Mouse (Mus musculus): ENCODE measurements around the gene Alk. TPM values are rescaled to one million over a fixed set of nuclear protein-coding genes. Genes with fewer than 3 reads are reported as not detected.
A peak's percentile ranks its signal among the peaks of the same experiment; 100 is the strongest.

Gene Alk
- total RNA-seq, 2 experiments from 2014 or later, result not detected

- intact Hi-C loops (cut with DNase I), result no loop called here
- no peak for DNase-seq
These were observed 663.0 kb downstream of the Alk start for GRCm38 (mm10) chr17:71941436-71941835.

DNA sequence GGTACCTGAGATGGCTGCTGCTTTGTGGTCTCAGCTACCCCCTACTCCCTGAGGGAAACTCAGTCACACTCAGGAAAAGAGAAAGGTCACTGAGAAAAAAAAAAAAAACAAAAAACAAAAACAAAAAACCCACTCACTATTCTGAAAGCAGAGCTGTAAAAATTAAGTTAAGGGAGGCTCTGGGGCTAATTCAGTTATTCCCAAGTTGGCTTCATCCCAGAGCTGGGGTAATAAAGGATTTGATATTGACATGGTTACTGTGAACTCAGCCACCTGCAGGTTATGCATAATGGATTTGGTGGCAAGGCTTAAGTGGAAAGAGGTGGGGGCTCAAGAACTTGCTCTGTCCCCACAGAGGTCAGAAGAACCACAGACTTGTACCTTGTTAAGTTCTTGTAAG lies 667.7 kb downstream of the Alk start:
- DNase-seq, result no peak
- intact Hi-C loops (cut with DNase I), result no loop called here

DNA sequence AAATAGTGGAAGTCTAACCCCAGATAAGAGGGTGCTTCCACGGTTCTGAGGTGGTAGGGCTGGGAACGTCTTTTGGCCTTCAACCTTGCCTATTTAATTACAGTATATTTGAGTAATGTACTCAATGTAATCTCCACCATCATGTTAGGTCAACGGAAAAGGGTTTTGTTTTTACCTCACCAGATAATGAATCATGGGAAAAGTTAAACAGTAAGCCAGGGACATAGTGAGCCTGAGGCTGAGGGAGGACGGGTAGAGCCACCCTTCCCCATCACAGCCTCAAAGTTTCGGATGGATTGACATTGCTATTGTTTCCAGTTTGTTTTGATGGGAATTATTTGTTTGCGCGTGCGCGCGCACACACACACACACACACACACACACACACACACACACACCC lies 668.6 kb downstream of the Alk start:
- no peak for DNase-seq
- intact Hi-C loops (cut with DNase I), result no loop called here

- no peak for DNase-seq
- intact Hi-C loops (cut with DNase I), result no loop called here
These were observed 669.1 kb downstream of the Alk start for GRCm38 (mm10) chr17:71935336-71935735.

GRCm38 (mm10) chr17:71914941-71915340 lies 689.5 kb downstream of the Alk start:
- intact Hi-C loops (cut with DNase I), result no loop called here
- DNase-seq, result no peak

DNA sequence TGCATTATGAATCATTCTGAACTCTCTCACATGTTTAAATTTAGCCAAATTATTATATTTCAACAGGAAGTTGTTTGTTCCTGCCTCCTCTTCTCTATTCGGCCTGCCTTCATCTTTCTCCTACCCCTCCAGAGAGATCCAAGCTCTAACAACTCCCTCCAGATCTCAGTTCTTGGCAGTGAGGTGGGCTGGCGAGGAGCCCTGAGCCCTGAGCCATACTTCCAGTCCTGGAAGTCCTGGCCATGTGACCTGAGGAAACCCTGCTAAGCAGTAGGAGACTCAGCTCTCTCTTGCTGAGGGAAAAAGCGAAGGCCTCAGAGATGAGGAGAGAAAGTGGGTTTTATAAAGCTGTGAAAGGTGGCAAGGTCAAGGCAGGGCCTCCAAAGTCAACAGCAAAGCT lies 689.9 kb downstream of the Alk start:
- DNase-seq, result peak; percentile 48 to 58
- intact Hi-C loops (cut with DNase I), result no loop called here

GRCm38 (mm10) chr17:71913188-71913587 lies 691.2 kb downstream of the Alk start:
- intact Hi-C loops (cut with DNase I), result no loop called here
- DNase-seq, result no peak

GRCm38 (mm10) chr17:71909107-71909506 lies 695.3 kb downstream of the Alk start:
- DNase-seq, result peak; percentile 5 to 27
- intact Hi-C loops (cut with DNase I), result loop anchor here (1.0 kb wide), 1 partner anchor 333 kb away; no protein-coding TSS in a partner anchor

DNA sequence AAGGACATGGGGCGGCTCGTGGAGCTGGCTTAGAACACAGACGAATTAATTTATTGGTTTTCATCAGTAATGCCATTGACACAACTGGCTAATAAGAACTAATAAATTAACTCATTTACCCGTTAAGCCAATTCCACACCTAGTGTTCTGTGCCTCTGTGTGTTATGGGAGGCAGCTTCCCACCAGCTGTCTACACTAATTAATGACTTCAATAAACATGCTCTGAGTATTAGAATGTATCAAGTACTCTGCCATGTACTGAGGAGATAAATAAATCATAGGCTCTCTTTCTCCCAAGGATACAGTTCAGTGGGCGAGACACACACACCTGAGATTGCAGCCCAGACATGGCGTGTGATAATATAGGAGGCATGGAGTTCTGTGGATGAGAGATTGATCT lies 723.1 kb downstream of the Alk start:
- intact Hi-C loops (cut with DNase I), result no loop called here

DNA sequence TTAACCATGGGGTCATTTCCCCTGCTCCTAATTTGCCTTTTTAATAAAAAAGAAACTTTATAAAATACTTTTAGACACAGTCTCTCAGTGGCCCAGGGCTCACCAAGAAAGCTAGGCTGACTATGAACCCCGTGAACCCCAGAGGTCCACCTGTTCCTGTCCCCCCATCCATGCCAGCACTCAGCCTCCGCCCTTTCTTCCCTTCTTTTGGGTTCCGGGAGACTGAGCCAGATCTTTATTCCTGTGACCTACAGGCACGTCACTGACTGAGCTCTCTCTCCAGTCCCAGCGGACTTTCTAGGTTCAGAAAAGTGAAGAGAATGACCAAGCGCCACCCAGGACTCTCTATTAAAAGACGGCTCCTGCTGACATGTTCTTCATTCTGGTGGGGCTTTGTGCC lies 728.9 kb downstream of the Alk start:
- DNase-seq, result no peak
- intact Hi-C loops (cut with DNase I), result no loop called here

More for the DNA sequence above, 723.1 kb downstream of the Alk start:
- no peak for DNase-seq

- DNase-seq, result no peak
- intact Hi-C loops (cut with DNase I), result loop anchor here (1.0 to 5.0 kb wide), 2 partner anchors 212 to 312 kb away; no protein-coding TSS in a partner anchor
These were observed 729.6 kb downstream of the Alk start for GRCm38 (mm10) chr17:71874795-71875194.

- peak; percentile 49 to 62 for DNase-seq
- intact Hi-C loops (cut with DNase I), result loop anchor here (1.0 to 5.0 kb wide), 2 partner anchors 212 to 312 kb away; no protein-coding TSS in a partner anchor
These were observed 730.4 kb downstream of the Alk start for GRCm38 (mm10) chr17:71874077-71874476.

DNA sequence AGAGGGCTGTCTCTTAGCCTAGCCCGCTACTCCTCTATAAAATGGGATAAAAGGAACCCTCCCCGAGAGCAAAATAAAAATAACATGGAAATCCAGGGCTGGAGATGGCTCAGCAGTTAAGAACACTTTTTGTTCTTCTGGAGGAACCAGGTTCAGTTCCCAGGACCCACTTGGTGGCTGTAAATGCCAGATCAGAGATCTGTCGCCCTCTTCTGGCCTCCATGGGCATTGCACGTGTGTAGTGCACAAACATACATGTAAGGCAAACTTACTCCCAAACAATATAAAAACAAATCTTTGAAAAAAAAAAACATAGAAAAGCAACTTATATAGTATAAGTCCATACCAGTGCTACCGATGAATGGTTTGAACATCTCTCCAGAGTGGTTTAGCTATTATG lies 731.5 kb downstream of the Alk start:
- intact Hi-C loops (cut with DNase I), result loop anchor here (5.0 kb wide), 1 partner anchor 311 kb away; no protein-coding TSS in a partner anchor
- DNase-seq, result peak; percentile 12 to 31

GRCm38 (mm10) chr17:71871981-71872380 lies 732.4 kb downstream of the Alk start:
- intact Hi-C loops (cut with DNase I), result loop anchor here (5.0 kb wide), 1 partner anchor 310 kb away; no protein-coding TSS in a partner anchor
- DNase-seq, result no peak

GRCm38 (mm10) chr17:71870641-71871040 lies 733.8 kb downstream of the Alk start:
- no peak for DNase-seq
- intact Hi-C loops (cut with DNase I), result loop anchor here (5.0 kb wide), 1 partner anchor 308 kb away; no protein-coding TSS in a partner anchor

GRCm38 (mm10) chr17:71870232-71870621 lies 734.2 kb downstream of the Alk start:
- no peak for DNase-seq
- intact Hi-C loops (cut with DNase I), result loop anchor here (5.0 kb wide), 1 partner anchor 308 kb away; no protein-coding TSS in a partner anchor

DNA sequence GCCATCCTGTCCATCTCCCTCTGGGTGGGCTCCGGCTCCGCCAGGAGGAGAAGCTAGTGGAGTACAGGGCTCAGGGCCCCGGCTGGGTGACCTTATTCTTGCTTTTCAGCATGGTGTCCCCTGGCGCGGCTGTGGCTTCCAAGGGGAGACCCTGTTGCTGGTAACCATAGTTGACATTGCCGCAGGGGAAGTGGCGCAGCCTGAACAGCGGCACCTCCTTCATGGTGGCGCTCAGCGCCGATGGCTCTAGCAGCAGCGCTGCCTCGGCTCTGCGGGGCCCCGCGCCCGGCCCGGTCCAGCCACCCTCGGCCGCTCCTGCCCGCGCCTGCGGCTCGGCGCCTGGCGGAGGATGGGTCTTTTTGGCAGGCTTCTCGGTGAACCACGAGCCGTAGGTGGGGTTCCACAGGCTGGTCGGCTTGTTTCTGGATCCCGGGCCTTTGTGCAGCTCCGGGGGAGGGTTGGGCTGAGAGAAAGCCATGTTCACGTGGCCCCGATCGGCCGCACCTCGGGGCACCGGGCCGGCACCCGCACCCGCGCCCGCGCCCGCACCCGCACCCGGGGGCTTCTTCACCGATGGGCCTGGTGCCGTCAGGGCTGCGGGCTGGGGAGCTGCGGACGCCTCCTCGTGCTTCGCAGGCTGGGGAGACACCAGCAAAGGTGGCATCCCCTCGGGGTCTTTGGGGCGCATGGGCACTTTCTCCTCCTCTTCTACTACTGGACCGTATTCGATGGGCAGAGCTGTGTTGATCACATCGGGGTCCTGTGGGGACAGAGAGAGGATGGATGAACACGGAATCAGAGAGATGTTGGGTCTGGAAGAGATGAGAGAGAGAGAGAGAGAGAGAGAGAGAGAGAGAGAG lies 734.8 kb downstream of the Alk start:
- intact Hi-C loops (cut with DNase I), result loop anchor here (5.0 kb wide), 1 partner anchor 307 kb away; no protein-coding TSS in a partner anchor
- peak; percentile 18 to 29 for DNase-seq

DNA sequence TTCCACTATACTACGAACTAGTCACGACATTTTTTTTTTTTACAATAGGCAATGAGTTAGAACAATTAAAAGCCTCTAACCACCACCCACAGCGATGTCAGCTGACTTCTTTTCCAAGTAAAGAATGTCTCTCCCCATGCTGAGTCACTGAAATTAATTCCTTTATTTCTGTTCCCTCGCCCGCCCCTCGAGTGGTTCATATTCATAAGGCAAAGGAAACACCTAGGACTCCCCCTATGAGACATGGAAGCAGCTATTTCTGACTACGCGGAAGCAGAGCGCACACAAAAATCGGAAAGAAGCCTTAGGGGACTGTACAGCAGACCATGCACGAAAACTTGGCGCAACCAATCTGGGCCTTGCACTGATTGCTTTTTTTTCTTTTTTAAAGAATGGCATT lies 735.6 kb downstream of the Alk start:
- intact Hi-C loops (cut with DNase I), result no loop called here
- no peak for DNase-seq

GRCm38 (mm10) chr17:71867892-71868291 lies 736.5 kb downstream of the Alk start:
- DNase-seq, result no peak
- intact Hi-C loops (cut with DNase I), result no loop called here

GRCm38 (mm10) chr17:71865437-71865836 lies 739.0 kb downstream of the Alk start:
- no peak for DNase-seq
- intact Hi-C loops (cut with DNase I), result no loop called here

DNA sequence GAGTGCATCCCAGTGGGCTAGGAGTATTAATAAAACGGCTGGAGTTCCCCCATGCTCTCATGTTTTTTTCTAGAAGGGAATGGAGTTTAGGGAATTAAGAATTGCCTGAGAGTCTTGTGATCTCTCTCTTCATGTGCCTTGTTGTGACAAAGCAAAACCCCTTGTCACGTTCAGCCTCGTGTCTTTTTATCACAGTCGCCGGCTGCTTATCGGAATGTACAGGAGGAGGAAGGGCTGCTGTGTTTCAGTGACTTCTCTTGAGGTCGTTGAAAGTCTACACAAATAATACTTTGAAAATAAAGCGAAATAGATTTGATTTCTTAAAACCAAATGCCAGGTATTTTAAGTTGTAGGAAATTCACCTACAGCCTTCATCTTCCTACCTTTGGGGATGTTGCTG lies 740.4 kb downstream of the Alk start:
- no peak for DNase-seq
- intact Hi-C loops (cut with DNase I), result no loop called here

DNA sequence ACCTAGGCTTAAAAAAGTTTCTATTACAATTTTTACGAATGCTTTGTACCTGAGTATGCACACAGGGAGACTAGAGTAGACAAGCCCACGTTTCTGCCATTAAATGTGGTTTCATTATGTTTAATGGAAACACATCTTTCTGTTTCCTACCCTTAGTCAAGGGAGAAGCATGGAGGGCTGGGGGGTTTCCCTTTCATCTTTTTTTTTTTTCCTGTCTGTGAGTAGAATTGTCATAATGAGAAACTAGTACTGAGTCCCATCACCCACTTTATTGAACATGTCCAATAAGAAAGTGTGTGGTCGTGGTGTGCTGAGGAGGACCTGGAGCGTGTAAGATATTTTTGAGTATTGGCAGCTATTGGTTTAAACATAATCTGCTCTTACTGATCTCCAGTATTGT lies 741.5 kb downstream of the Alk start:
- intact Hi-C loops (cut with DNase I), result no loop called here
- no peak for DNase-seq

Measured in heart, postnatal 36 days (tissue).